ENCODE assay signal across 10 mouse cellular contexts in the genomic region with DNA sequence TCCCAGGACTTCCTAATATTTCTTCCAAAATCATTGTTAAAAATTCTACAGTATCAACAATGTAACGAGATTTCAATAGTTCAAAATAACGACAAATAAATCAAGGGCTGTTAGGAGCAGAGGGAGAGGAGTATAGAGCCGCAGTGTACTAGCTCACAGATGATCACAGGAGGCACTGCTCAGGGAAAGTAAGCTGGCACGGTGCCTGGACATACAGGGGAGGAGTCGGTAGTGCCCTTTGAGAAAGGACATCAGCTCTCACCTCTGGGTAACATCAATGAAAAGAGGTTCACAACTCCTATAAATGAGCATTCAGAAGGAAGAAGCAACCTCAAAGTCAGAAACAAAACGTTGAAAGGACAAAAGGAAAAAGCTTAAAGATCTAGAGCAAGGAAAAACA. TPM values are rescaled to one million over a fixed set of nuclear protein-coding genes. Genes with fewer than 3 reads are reported as not detected.
DNase-seq lines count a peak whose midpoint lies in the region; TF ChIP-seq lines count a peak whose summit lies in the region.
"Had no signal": no experiment of that assay in that cellular context is flagged by ENCODE, and none has a peak within 500 bp of the region (broad histone marks: within the 10 kb centered on the region; RNA-seq: fewer than 3 reads in every experiment).

No protein-coding gene starts in this region.

- peak; percentile 64 for DNase-seq in gastrocnemius, adult 2 months
- DNase-seq in gastrocnemius, adult 8-10 months (ENCODE audit: low spot score in 2 of 2) = no peak
- DNase-seq in 3T3-L1 (ENCODE audit: low read depth, low spot score) = peak; percentile 38
- peak; percentile 64 to 67 for DNase-seq in adrenal gland, postnatal 36 days
- DNase-seq in heart, postnatal 4 days = peak; percentile 84
- DNase-seq in frontal cortex, postnatal 10 days (ENCODE audit: low spot score in 2 of 2) = no peak
- no peak for DNase-seq in ovary, postnatal 36 days (ENCODE audit: low spot score)
- DNase-seq: lung, postnatal 10 days had no signal

- H3K4me3 ChIP-seq in gastrocnemius, adult 2 months = no peak overlapping the region
- H3K4me3 ChIP-seq: erythroblast, embryonic 14.5 days; intestine, embryonic 15.5 days had no signal

- H3K27ac ChIP-seq in gastrocnemius, adult 2 months = no peak overlapping the region
- H3K27ac ChIP-seq: intestine, embryonic 15.5 days had no signal

- intact Hi-C loops in gastrocnemius, adult 2 months (cut with DNase I) = no loop called here

- TF ChIP-seq CTCF in gastrocnemius, adult 2 months (IDR thresholded peaks at IDR 0.05) = peak; percentile 1; the same call in 1 of the 2 replicates

RNA-seq across cellular contexts. Expression of a gene that starts 16.8 kb away (rescaled TPM):
- total RNA-seq in gastrocnemius, adult 2 months (2021) = 1 to 10 TPM; 2.7 to 2.8 TPM
- 1 to 10 TPM; 1.5 to 3.7 (median 2.6) TPM for total RNA-seq in gastrocnemius, adult 8-10 months (2022)
- 1 to 10 TPM; 6.5 to 7.0 TPM for total RNA-seq in adrenal gland, postnatal 36 days (2021)
- total RNA-seq in heart, postnatal 4 days (2021) = 10 to 100 TPM; 15.0 to 22.4 TPM

RNA-seq across cellular contexts. Expression of a gene that starts 28.7 kb away (rescaled TPM):
- 10 to 100 TPM; 27.1 to 29.8 TPM for total RNA-seq in gastrocnemius, adult 2 months (2021)
- 10 to 100 TPM; 26.7 to 34.1 (median 29.1) TPM for total RNA-seq in gastrocnemius, adult 8-10 months (2022)
- total RNA-seq in adrenal gland, postnatal 36 days (2021) = 10 to 100 TPM; 24.0 to 27.9 TPM
- total RNA-seq in heart, postnatal 4 days (2021) = 10 to 100 TPM; 43.7 to 48.1 TPM

Comparison
In these comparisons a context has a peak if more than half of its experiments do, and no peak if none do; other contexts are left out.
1. DNase-seq: peak in gastrocnemius, adult 2 months (single experiment), 3T3-L1 (single experiment), adrenal gland, postnatal 36 days (2 of 2) and heart, postnatal 4 days (single experiment); none in gastrocnemius, adult 8-10 months (0 of 2), frontal cortex, postnatal 10 days (0 of 2) and ovary, postnatal 36 days (single experiment).